20 mouse cellular contexts compared by ENCODE assay signal in the genomic region with DNA sequence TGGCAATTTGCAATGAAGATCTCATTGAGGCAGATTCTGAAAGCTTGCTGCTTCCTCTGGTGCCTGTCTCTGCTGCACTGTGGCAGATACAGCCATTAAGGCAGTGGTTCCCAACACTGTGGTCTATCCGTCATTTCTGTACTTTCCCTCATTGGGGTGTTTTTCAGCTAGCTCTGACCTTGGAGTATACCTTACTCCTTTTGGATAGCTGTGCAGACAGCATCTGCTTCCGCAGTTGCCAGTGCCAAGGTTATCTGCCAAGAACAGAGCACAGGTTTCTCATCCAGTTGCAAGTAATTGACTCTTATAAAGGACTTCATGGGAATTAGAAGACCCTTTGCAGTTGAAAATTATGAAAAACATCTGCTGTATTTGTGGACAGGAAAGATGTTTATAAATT.
DNase-seq lines count a peak whose midpoint lies in the region; ATAC-seq lines count a peak whose summit lies in the region.
"Had no signal": no experiment of that assay in that cellular context is flagged by ENCODE, and none has a peak within 500 bp of the region (broad histone marks: within the 10 kb centered on the region; RNA-seq: fewer than 3 reads in every experiment).

No protein-coding gene starts in this region.

- no peaks in the 10 kb centered on the region for H3K27me3 ChIP-seq in intestine, embryonic 16.5 days (replicated peaks; ENCODE audit: control insufficient read depth, insufficient read depth, low read length)
- no peaks in the 10 kb centered on the region for H3K27me3 ChIP-seq in intestine, embryonic 15.5 days (replicated peaks)
- H3K27me3 ChIP-seq in liver, embryonic 12.5 days (replicated peaks): no peaks in the 10 kb centered on the region
- H3K27me3 ChIP-seq in forebrain, embryonic 14.5 days (replicated peaks; ENCODE audit: control insufficient read depth, insufficient read depth, low read length): no peaks in the 10 kb centered on the region
- H3K27me3 ChIP-seq: embryonic facial prominence, embryonic 15.5 days; hindbrain, embryonic 15.5 days; midbrain, embryonic 15.5 days; Patski had no signal

- no peaks in the 10 kb centered on the region for H3K9me3 ChIP-seq in intestine, embryonic 16.5 days (ENCODE audit: control insufficient read depth, low read length)
- H3K9me3 ChIP-seq in intestine, embryonic 15.5 days: no peaks in the 10 kb centered on the region
- H3K9me3 ChIP-seq in liver, embryonic 12.5 days (replicated peaks): no peaks in the 10 kb centered on the region
- H3K9me3 ChIP-seq in forebrain, embryonic 14.5 days (replicated peaks; ENCODE audit: control insufficient read depth, low read length): no peaks in the 10 kb centered on the region
- H3K9me3 ChIP-seq: embryonic facial prominence, embryonic 15.5 days; forebrain, embryonic 10.5 days; hindbrain, embryonic 15.5 days; limb, embryonic 10.5 days; midbrain, embryonic 15.5 days had no signal

- ATAC-seq in intestine, embryonic 16.5 days: 0 out of 2 replicates have a peak, but pooled peaks have one; percentile 30
- no peak for ATAC-seq in intestine, embryonic 15.5 days
- ATAC-seq in liver, embryonic 12.5 days: peak; percentile 74
- no peak for ATAC-seq in forebrain, embryonic 14.5 days
- ATAC-seq: midbrain, embryonic 15.5 days; Patski had no signal

- WGBS in intestine, embryonic 16.5 days: 80% methylated on average over 2 of the region's 2 CpGs
- WGBS in intestine, embryonic 15.5 days: 72% methylated on average over 2 of the region's 2 CpGs
- 35% methylated on average over 2 of the region's 2 CpGs for WGBS in liver, embryonic 12.5 days (ENCODE audit: insufficient replicate concordance)
- 94% methylated on average over 2 of the region's 2 CpGs for WGBS in forebrain, embryonic 14.5 days

- H3K27ac ChIP-seq in intestine, embryonic 16.5 days (ENCODE audit: low read length): no peak overlapping the region; the same call in 1 of the 2 replicates
- no peak overlapping the region for H3K27ac ChIP-seq in intestine, embryonic 15.5 days
- peak overlapping the region; percentile 37; the same call in 1 of the 2 replicates for H3K27ac ChIP-seq in liver, embryonic 12.5 days
- no peak overlapping the region for H3K27ac ChIP-seq in forebrain, embryonic 14.5 days (ENCODE audit: low read depth, low read length)
- H3K27ac ChIP-seq: embryonic facial prominence, embryonic 15.5 days; forebrain, embryonic 10.5 days; hindbrain, embryonic 15.5 days; kidney, postnatal 0 days; limb, embryonic 10.5 days; midbrain, embryonic 15.5 days had no signal

- peaks cover 3% of the 10 kb centered on the region; the same call in 1 of the 2 replicates for H3K4me1 ChIP-seq in intestine, embryonic 16.5 days (ENCODE audit: control insufficient read depth, insufficient read depth, low read length)
- no peaks in the 10 kb centered on the region for H3K4me1 ChIP-seq in intestine, embryonic 15.5 days (replicated peaks)
- peaks cover 38% of the 10 kb centered on the region for H3K4me1 ChIP-seq in liver, embryonic 12.5 days
- H3K4me1 ChIP-seq in forebrain, embryonic 14.5 days (ENCODE audit: control insufficient read depth, insufficient read depth, low read length): no peaks in the 10 kb centered on the region
- H3K4me1 ChIP-seq: embryonic facial prominence, embryonic 15.5 days; hindbrain, embryonic 15.5 days; limb, embryonic 10.5 days; midbrain, embryonic 15.5 days had no signal

- no peaks in the 10 kb centered on the region for H3K36me3 ChIP-seq in intestine, embryonic 16.5 days (ENCODE audit: control insufficient read depth, insufficient read depth, low read length)
- no peaks in the 10 kb centered on the region for H3K36me3 ChIP-seq in intestine, embryonic 15.5 days
- no peaks in the 10 kb centered on the region for H3K36me3 ChIP-seq in liver, embryonic 12.5 days
- H3K36me3 ChIP-seq in forebrain, embryonic 14.5 days (ENCODE audit: control insufficient read depth, insufficient read depth, low read length): no peaks in the 10 kb centered on the region
- H3K36me3 ChIP-seq: embryonic facial prominence, embryonic 15.5 days; forebrain, embryonic 10.5 days; hindbrain, embryonic 15.5 days; limb, embryonic 10.5 days; midbrain, embryonic 15.5 days had no signal

- peak; percentile 32 for DNase-seq in gastrocnemius, adult 18-20 months (ENCODE audit: low spot score)
- no peak for DNase-seq in gastrocnemius, postnatal 10 days
- DNase-seq in MEL-GATA-1-ER (ENCODE audit: extremely low read depth, low read depth): peak; percentile 89
- DNase-seq in urinary bladder, postnatal 36 days (ENCODE audit: low spot score in 2 of 2): no peak
- no peak for DNase-seq in forebrain, embryonic 14.5 days (ENCODE audit: low spot score)
- DNase-seq: cerebellum, adult 9-11 months; embryo, embryonic 11 days; kidney, adult 11 months; right cerebral cortex, adult 18-20 months; thymus, adult 2 months had no signal

- H3K9ac ChIP-seq in intestine, embryonic 16.5 days (ENCODE audit: low read depth, low read length): no peak overlapping the region
- no peak overlapping the region for H3K9ac ChIP-seq in intestine, embryonic 15.5 days
- H3K9ac ChIP-seq in liver, embryonic 12.5 days: no peak overlapping the region
- no peak overlapping the region for H3K9ac ChIP-seq in forebrain, embryonic 14.5 days (ENCODE audit: low read length)
- H3K9ac ChIP-seq: embryonic facial prominence, embryonic 15.5 days; hindbrain, embryonic 15.5 days; midbrain, embryonic 15.5 days had no signal

- no peak overlapping the region for H3K4me3 ChIP-seq in intestine, embryonic 16.5 days (ENCODE audit: low read length)
- H3K4me3 ChIP-seq in intestine, embryonic 15.5 days (replicated peaks): no peak overlapping the region
- H3K4me3 ChIP-seq in liver, embryonic 12.5 days: no peak overlapping the region
- H3K4me3 ChIP-seq in forebrain, embryonic 14.5 days (ENCODE audit: low read depth, low read length): no peak overlapping the region
- H3K4me3 ChIP-seq: embryonic facial prominence, embryonic 15.5 days; forebrain, embryonic 10.5 days; hindbrain, embryonic 15.5 days; limb, embryonic 10.5 days; midbrain, embryonic 15.5 days had no signal

- H3K4me2 ChIP-seq in intestine, embryonic 16.5 days (ENCODE audit: low read depth, low read length): no peak overlapping the region
- no peak overlapping the region for H3K4me2 ChIP-seq in intestine, embryonic 15.5 days (replicated peaks)
- 0 out of 2 replicates have a peak overlapping the region, but pooled peaks have one; percentile 10 for H3K4me2 ChIP-seq in liver, embryonic 12.5 days
- H3K4me2 ChIP-seq in forebrain, embryonic 14.5 days (ENCODE audit: low read length): no peak overlapping the region
- H3K4me2 ChIP-seq: embryonic facial prominence, embryonic 15.5 days; hindbrain, embryonic 15.5 days; midbrain, embryonic 15.5 days had no signal

Comparison
In these comparisons a context has a peak if more than half of its experiments do, and no peak if none do; other contexts are left out.
1. DNase-seq: peak in gastrocnemius, adult 18-20 months (single experiment) and MEL-GATA-1-ER (single experiment); none in gastrocnemius, postnatal 10 days (single experiment), urinary bladder, postnatal 36 days (0 of 2) and forebrain, embryonic 14.5 days (single experiment).
2. ATAC-seq: peak in intestine, embryonic 16.5 days (single experiment) and liver, embryonic 12.5 days (single experiment); none in intestine, embryonic 15.5 days (single experiment) and forebrain, embryonic 14.5 days (single experiment).